Mouse (Mus musculus) heart, postnatal 4 days (tissue): ENCODE data around the gene Col4a1. TPM values are rescaled to one million over a fixed set of nuclear protein-coding genes. Genes with fewer than 3 reads are reported as not detected.
A peak's percentile ranks its signal among the peaks of the same experiment; 100 is the strongest.

ENCODE experiments used
- DNase-seq: peaks from one replicate; pipeline ENCODE4 v3.0.0; 2021
- total RNA-seq, 2 experiments: library from RNA; stranded (reverse); gene quantifications; 2 replicates each; pipeline ENCODE4 v1.2.3; 2021

The Col4a1 gene
- total RNA-seq, 2 experiments from 2014 or later: 1,026 to 1,084 TPM

DNA sequence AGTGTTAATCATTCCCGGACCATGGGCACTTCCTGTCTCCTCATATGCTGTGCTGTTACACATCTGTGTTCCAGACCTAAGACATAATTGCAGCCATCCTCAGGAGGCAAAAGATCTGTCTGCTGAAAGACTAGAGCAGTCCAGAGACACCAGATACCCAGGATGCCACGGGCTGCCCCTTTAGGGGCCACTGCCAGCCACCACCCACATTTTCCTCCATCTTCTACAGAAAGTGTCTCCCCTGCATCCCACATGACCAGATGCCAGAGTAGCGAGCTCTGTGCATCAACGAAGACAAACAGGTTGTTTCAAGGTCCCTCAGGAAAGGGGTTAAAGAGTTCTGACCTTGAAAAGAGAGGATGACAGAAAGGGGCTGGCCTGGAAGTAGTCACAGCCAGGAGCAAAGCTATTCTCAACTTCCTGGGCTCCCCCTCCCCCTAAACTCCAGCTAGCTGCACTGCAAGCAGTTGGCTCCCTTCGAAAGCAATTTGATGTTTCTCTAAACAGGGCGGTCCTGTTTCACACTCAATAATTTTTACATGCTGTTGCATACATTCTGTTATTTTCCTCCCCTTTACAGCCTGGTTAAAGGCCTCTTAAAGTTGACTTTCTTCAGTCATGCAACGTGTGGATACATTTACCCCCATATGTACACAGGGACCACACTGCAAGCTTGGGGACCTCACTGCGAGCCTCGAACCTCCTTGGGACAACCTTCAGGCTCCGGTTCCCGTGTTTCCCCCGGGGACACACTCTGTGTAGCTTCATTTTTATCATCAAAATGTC, 13.9 kb downstream of the Col4a1 start:
- DNase-seq: no peak

DNA sequence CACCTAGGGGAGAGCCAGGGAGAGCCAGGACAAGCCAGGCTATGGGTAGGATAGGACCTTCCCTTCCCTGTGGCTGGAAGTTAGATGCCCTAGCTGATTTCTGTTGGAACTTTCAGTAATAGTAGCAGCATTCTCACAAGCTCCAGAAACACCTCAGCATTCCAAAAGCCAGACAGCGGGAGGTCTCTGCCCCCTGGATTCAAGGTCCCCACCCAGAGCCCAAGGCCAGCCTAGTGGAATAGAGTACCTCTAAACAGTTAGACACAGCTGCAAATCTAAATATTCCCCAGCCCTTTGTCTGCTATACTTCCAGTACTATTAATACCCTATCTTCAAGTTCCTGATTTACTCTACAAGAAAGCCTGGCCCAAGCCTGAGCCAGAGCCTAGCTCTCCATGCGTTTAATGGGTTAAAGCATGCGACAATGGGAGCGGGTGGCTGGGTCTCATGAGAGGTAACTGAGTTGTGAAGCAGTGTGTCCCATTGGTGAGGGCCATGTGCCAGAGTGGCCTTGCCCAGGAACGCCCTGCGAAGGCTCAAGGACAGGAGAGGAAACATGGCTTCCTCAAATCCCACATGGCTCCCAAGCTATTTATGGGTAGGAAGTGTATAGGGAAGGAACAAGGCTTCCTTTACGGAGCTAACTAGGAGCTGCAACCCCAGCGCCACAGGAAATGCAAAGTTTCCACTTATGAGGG, 15.3 kb downstream of the Col4a1 start:
- peak; percentile 72 for DNase-seq

DNA sequence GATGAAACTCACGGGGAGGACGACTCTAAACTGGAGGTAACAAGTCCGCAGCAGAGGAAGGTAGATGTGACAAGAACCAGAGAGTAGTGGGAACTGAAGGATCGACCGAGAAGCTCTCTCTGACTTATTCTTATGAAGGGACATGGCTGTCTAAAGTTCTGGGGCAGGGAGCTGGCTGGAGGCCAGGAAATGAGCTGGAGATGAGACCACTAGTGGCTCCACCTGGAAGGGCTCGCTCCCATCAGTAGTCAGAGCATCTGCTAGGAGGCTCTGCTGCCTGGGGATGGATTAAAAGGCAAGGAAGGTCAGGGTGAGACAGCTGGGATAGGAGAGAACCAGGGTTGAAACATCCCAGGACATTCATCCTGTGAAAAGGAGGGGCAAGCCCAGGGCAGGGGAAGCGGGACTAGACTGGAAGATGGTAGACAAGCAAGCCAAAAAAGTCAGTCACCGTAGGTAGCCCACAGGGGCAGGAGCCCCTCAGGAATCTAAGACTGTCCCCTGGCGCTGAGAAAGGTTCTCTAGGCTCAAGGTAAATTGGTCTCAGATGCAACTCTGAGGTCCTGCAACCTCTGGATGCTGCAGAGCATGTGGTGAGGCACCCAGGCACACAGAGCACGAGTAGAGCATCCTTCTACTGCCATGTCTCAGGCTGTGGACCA, 16.2 kb downstream of the Col4a1 start:
- no peak for DNase-seq

DNA sequence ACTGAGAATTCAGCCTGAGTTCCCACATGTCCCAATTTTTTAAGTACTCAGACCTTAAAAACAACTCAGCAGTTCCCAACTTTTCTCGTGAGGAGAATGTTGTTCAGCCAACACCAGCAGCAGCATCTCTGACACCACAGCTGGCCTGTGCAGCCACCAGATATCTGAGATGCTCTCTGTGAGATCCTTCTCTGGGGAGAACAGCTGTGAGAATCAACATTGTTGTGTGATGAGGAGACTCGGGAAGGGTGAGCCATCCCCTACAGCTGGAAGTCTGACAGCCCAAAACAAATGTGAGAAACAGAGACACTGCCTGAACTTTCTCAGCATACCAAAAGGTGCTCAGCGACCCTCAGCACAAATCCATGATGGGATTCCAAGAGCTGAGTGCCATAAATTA, 20.0 kb downstream of the Col4a1 start:
- DNase-seq: no peak

DNA sequence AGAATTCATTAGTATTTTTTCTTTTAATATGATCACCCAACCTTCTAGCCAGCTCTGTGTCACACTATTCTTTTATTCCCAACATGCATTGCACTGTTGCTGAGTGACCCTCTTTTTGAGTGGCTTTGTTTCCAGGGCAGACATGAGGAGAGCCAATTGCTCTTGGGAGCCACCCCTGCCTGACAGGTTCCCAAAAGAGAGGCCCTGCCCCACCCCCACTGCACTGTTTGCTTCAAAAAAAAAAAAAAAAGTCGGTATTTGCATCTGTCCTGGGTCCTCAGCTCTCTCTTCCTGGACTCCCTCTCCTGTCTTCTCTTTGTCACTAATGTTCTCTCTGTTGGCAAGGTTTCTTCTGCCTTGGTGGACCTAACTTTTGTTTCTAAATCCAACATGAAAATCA, 22.1 kb downstream of the Col4a1 start:
- no peak for DNase-seq

DNA sequence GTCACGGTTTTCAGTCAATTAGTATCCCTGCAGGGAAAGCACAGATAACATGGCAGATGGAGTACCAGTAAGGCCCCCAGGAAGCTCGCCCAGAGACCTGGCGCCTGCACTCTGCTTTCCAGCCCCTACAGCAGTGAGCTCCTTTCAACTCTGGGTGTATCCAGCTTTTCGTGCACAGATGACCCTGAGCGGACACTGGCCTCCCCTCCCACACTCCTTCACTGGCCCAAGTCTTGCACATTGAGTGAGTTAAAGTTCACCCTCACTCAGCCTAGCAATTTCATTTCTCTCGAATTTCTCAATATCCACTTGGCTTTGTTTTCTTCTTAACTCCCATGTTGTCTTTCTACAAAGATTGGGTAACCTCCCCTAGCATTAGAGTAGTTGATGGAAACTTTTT, 24.3 kb downstream of the Col4a1 start:
- no peak for DNase-seq

DNA sequence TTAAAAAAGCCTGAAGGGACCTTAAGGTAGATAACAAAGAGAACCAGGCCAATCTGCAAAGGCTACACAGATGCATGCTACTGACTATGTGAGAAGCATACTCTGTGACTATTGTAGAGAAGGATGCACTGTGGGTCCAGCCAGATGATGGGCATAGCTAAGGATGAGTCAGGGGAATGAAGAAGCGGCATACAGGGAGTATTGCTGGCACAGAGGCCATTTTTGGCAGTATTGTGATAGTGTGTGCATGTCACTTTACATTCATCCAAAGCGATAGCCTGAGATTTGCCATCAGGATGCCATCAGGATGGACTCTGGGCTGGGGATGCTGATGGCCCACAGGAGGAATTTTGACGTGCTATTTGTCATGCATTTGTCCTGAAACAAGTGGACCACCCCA, 25.5 kb downstream of the Col4a1 start:
- no peak for DNase-seq

DNA sequence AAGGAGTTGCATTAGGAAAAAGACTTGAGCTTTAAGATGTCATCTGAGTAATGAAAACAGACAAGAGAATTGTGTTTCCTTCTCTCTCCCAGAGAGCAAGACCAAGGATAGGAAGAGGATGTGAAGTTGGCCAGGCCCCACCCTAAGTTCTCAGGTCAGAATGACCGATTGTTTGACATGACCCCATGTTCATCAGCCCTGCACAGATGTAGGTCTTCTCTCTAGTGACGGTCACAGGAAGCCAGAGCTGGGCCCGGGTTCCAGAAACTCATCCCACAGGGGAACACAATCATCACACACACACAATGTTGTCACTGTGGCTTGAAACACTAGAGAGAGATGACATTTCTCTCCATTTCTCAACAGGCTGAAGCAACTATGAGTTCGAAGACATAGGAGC, 27.2 kb downstream of the Col4a1 start:
- no peak for DNase-seq

DNA sequence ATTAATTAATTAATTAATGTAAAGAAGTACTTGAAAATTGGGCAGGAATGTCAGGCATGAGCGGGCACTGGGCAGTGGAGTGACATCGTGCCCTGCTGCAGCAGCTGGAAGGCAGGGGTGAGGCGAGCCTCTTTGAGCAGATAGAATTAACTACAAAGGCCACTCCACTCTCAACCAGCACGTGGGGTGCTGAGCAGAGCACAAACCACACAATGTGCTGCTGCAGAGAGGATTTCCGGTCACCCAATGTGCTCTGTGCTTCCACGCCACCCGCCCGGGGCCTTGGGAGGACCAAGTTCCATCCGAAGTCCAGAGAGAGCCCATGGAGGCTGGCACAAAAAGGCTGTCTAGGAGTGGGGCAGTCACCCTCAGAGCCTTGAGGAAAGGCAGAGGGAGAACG, 29.4 kb downstream of the Col4a1 start:
- peak; percentile 48 for DNase-seq

DNA sequence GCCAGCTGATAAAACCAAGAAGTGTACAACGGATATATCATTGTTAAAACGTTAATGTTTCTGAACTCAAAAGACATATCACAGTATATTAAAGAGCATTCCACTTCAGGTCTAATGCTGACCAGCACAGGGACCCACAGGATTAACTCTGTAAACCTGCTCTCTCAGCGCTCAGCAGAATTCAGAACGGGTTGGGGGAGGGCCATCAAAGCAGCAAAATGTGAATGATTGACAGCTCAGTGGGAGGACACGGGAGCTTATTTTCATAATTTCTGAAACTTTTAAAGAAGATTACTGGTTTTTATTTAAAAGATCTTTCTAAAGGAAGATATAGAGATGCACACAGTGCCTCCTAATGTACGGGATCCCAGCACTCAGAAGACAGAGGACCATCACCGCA, 29.9 kb downstream of the Col4a1 start:
- no peak for DNase-seq

DNA sequence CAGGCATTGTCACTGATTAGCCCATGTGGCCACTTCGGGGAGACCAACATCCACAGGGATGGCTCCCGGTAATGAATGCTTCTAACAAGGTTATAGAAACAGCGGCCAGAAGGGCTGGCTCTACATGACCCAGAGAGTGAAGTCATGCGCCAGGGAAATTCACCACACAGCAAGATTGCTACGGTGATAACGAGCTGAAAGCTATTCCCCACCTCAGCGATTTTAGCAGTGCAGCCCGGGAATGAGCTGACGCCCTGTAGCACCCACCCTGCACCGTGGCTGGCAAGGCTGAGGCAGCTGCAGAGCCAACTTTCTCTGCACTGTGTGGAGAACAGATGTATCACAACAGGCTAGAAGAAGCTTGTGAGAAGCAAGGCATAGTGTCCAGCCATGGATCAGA, 30.5 kb downstream of the Col4a1 start:
- no peak for DNase-seq

DNA sequence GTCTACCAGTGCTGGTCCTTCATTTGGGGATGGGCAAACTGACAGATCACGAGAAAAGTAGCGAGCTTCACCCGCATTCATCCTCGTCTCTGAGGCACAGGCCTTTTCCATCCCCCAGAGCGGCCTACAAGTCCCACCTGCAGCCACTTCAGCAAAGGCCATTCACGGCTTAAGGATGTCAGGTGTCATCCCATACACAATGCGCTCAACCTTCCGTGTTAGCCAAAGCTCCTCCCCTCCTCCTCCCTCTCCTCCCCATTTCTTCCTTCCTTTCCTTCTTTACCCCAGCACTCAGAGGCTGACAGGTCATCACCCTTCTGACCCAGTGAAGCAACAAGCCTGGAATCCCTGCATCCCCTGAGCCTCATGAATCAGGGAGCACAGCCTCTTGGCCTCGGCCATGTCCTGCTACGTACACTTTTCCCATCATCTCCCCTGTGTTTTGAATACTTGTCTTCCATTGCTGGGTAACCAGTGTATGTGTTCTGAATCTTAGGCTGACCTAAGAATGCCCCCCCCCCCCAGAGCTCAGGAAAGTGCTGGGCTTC, 31.8 kb downstream of the Col4a1 start:
- DNase-seq: no peak

DNA sequence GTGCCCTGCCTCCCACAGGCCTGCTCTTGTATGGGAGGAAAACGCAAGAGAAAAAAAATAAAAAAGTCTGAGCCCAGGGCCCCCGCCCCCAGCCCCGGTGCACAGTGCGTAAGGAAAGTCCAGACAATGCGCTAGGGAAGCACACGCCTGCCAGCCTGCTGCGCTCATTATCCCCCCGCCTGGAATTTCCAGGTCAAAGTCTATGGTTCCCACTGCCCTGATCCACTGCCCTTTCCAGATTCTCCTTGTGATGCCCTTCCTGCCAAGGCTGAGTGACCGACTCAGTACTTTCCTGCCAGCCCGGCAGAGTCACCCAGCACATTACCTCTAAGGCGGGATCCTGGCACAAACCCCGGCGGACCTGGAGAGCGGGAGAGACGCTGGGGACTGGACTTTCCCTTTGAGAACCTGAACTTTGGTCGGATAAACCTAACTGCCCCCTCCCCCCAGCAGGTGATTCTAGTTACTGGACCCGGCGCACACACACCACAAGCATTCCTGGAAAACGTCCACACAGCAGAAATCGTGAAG, 33.3 kb downstream of the Col4a1 start:
- DNase-seq: peak; percentile 44

DNA sequence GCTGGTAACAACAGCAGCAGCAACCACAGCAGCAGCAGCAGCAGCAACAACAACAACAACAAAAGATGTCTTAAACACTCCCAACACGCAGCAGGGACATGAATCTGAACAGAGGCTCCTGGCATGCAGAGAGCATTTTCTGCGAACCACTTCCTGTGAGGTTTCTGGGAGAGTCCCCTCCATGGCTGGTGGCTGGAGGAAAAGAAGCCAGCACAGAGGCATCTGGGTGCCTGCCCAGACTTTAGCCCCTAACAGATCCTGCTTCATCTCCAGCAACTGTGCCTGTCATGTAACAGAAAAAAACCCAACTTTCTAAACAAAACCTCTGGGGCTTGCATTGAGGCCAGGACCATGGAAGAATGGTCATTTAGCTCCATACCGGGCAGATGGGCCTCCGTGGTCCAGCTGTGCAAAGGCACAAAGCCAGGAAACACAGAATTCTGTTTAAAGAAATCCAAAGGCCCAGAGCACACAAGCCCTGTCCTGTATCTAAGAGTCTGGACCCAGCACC, 34.5 kb downstream of the Col4a1 start:
- DNase-seq: peak; percentile 70

DNA sequence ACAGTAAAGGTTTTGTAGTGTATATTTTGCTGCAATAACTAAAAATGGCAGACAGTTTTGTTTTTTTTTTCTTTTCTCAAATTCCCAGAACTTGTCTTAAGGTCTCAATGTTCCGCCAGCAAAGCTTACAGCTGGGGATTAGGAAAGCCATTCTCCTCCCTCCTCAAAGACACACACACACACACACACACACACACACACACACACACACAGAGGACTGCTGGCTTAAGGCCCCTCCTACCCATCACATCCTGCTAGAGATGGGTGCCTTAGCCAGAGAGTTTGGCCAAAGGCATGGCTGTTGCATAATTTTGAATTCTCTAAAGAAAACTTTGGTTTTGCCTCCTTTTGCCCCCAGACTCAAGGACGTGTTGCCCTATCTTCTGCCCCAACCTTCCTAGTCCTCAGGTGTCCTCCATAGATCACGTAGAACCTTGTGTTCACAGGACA, 35.0 kb downstream of the Col4a1 start:
- DNase-seq: no peak

DNA sequence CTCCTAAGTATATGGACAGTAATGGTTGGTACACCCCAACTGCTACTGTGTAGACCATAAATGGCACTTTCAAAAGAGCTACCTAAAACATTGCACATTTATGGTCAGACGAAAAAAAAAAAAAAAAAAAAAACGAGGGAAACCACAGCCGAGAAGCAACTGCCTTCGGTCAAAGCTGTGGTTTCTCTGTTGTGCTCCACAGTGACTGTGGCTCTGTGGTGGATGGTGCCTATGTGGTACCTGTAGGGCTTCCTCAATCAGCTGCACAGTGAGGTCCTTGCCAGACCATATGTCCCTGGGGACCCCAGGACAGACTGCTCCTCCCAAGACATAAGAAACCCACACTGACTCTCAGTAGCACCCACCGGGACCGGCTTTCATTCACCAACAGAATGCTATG, 36.3 kb downstream of the Col4a1 start:
- DNase-seq: no peak

DNA sequence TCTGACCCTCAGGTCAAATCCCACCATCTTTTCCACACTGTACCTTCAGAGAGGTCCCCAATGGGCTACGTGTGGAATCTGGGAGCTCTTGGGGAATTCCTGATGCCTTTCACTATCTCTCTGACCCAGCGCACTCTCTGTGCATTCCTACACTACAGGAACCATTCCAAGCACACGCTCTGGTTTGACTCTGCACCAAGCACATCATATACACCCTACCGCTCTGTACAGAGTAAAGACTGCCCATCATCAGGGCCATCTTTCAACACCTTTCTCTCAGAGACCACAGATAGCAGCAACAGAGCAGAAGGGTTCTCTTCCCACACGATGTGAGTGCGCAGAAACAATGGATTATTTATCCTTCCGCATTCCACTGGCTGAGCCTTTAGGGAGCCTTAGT, 38.2 kb downstream of the Col4a1 start:
- no peak for DNase-seq

DNA sequence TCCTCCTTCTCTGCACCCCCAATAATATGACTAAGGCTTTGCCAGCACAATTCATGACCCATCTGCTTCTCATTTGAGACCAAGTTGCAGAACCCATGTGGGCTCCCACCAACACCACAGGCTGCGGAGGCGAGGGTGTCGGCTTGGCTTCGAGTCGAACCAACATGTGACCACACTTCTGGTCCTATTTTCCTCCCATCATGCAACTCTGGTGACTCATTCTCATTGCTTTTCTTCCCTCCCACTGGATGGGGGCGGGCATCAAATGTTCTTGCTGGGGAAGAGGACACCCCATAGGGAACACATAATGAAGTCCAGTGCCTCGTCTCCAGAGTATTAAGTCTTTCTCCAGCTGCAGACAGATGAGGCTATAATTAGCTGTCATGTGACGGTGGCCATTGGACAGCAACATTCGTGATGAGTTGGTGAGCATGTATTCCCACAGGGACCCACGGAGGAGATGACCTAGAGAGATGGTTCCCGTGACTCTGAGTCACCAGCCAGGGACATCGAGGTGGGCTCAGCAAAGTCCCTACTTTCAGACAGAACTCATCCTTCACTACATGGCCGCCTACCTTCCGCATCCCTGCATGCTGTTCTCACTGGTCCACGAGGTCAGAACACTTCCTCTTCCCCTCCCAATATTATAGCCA, 39.0 kb downstream of the Col4a1 start:
- peak; percentile 66 for DNase-seq

DNA sequence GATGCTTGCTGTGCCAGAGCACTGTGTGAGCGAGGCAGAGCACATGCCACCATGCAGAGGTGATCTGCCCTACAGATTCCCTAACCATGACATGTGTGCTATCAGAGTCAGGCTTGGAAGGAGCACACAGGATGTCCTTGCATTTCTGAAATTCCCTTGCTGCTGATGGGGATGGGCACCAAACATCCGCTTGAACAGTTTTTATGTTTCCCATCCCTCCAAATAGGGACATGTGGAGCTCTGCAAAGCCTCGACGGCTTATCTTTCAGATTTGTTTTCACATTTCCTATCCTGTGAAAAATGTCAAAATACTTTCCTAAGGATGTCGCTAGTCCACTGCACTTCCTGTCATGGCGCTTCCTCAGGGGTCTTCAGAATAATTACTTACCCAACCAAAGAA, 40.4 kb downstream of the Col4a1 start:
- DNase-seq: no peak

DNA sequence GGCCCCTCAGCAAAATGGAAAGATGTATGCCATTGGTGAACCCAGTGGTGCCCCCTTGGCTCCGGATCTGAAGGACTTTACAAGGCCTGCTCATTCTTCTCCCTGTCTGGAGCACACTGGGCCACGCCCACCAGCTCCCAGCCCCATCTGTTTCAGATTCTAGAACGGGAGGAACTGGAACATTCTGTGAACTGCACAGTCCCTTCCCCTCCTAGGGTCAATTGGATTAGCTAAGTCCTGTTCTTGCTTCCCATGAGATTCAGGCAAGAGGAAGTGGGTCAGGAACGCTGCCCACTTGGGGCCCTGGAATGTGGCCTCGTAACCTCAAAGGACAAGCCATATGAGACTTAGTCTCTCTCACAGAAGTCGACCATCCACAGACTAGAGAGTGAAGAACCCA, 41.8 kb downstream of the Col4a1 start:
- DNase-seq: no peak

DNA sequence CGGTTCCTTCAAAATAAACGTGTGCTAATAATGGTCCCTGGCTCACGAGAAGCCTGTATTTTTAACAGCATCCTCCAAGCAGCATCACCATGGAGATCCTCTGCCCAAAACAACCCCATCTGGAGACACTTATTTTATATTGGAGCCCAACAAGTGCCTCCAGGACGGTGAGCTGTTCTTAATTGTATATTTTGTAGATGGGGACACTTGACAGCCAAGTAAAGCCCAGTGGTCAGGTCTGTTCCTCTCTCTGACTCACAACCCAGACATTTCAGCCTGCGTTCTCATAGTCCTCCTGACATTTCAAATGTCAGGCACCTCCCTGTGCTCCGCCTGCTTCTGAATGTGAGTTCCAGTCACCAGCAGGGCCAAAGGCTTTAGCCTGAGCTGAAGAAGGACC, 43.9 kb downstream of the Col4a1 start:
- DNase-seq: no peak

DNA sequence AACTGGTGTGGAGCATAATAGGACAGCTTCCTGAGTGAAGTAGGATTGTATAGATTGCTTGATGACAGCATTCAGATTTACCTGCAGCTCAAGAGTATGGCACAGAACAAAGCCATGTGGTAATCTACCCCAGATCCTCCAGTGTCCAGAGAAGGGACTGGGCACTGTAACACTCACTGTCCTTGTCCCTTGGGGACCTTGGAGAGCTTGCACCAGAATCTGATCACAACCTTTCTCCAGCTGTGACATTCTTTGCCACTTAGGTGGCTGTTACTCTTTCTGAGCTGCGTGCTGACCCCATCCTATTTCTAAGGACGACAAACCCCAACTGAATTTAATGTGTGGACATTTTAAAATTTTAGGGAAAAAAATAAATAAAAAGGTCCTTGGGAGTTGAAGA, 46.2 kb downstream of the Col4a1 start:
- no peak for DNase-seq
